Mouse (Mus musculus) 3T3-L1 (cell line): Measurements from ENCODE around the gene Abcd2.
A peak's percentile ranks its signal among the peaks of the same experiment; 100 is the strongest.

Experiments used
- DNase-seq: peaks from one replicate; pipeline ENCODE4 v3.0.0-alpha.2; 2015; ENCODE audit warnings: low read depth, low spot score

Abcd2 gene

GRCm38 (mm10) chr15:91163454-91163853, 28.1 kb downstream of the Abcd2 start:
- DNase-seq = no peak

- DNase-seq = no peak
Measured at GRCm38 (mm10) chr15:91161153-91161552, 30.4 kb downstream of the Abcd2 start.

- DNase-seq = peak; percentile 19
Measured at GRCm38 (mm10) chr15:91153311-91153710, 38.3 kb downstream of the Abcd2 start.

GRCm38 (mm10) chr15:91152592-91152991, 39.0 kb downstream of the Abcd2 start:
- peak; percentile 79 for DNase-seq

DNA sequence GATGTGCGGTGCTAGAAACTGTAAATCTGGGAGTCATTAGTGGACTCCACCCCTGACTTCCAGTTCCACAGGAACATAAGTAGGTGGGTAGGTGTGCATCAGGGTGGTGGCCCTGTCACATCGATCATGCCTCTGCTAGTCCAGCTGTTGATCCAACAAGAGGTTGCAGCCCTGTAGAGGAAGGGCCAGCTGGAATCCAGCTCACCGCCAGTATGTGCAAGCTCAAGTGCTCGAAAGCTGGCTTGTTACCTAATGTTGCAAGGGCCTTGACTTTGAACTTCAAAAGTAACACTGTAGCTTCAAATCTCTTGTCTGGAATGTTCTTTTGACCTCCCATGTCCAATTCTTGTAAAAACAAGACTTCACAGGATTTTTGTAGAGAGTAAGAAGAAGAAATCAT, 67.0 kb downstream of the Abcd2 start:
- DNase-seq = peak; percentile 3

- peak; percentile 0 for DNase-seq
Measured at GRCm38 (mm10) chr15:91112555-91113209, 78.9 kb downstream of the Abcd2 start.

GRCm38 (mm10) chr15:91108102-91108659, 83.4 kb downstream of the Abcd2 start:
- DNase-seq = no peak

- peak; percentile 17 for DNase-seq
Measured at GRCm38 (mm10) chr15:91104934-91105333, 86.7 kb downstream of the Abcd2 start.

DNA sequence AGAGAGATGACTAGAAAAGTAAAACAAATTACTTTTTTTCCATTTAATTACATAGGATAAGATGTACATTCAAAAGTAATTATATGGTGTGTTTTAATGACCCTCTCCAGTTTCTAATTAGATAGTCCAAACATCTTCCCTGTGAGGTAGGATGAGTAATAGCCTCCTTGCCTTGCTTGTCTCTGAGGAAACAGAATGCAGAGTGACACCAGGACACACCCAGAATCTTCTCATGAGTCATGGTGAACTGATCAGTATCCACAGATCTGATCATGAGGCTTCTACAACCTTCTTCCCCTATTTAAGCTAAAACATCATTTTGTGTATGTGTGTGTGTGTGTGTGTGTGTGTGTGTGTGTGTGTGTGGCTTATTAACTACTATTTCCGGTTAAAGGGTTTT, 87.3 kb downstream of the Abcd2 start:
- DNase-seq = peak; percentile 43

GRCm38 (mm10) chr15:91103814-91104213, 87.8 kb downstream of the Abcd2 start:
- DNase-seq = no peak

DNA sequence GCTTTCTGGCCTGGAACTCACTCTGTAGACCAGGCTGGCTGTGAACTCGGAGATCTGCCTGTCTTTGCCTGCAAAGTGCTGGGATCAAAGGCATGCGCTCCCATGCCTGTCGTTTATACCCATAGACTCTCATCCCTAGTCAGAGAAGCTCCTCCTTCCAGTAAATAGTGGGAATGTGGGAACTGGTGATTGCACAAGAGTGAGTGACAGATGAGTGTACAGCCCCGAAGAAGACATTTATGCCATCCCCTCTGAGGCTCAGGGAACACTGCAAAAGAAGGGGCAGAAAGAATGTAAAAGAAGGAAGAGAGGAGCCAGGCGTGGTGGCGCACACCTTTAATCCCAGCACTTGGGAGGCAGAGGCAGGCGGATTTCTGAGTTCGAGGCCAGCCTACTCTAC, 88.3 kb downstream of the Abcd2 start:
- no peak for DNase-seq

GRCm38 (mm10) chr15:91096606-91097005, 95.0 kb downstream of the Abcd2 start:
- DNase-seq = no peak
